Mouse (Mus musculus) thymus, adult 18-20 months (tissue): ENCODE data around the gene Zfp808.
"Not testable (repeated sequence)": the region's sequence is repeated elsewhere in the genome, so short reads cannot be mapped to it uniquely, and the experiment has no call there.

ENCODE experiments used
- DNase-seq, 2 experiments: peaks; one replicate each; pipeline ENCODE4 v3.0.0; 2022; ENCODE audit warnings: mixed read lengths in 2 of 2

Gene Zfp808

DNA sequence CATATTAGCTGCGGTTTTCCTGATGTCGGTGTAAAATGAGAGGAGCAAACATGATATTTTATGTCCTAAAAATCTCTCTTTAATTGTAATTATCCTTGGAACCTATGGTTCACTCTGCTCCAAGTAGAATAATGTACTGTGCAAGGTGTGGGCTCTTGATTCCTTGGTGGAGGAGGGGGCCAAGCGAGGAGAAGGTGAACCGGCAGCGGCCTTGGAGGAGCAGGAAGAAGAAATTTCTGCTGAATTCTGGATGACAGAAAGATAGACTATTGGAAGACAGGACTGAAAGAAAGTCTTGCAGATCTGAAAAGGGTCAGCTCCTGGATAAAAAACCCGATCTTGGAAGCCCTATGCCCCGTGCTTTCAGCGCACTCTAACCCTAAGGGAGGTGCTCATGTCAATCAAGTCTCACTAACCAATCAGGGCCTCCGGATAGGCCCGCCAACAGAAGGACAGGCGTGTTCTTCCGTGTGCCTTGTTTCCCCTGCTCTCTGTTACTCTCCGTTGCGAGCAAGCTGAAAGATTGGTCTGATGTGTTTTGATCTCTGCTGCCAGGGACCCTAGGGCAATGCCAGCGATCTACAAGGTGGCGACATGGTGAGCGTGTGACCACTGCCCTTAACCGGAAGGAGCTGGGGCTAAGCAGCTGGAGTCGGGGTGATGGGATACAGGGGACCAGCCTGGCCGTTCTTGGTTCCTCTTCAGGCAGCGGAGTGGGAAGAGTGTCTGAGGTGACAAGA is at the start of gene Zfp808:
TSS of gene Zfp808 (plus strand) at position 455 of the 740 bp plus-strand sequence.
- peak; percentile 35 to 53 for DNase-seq

DNA sequence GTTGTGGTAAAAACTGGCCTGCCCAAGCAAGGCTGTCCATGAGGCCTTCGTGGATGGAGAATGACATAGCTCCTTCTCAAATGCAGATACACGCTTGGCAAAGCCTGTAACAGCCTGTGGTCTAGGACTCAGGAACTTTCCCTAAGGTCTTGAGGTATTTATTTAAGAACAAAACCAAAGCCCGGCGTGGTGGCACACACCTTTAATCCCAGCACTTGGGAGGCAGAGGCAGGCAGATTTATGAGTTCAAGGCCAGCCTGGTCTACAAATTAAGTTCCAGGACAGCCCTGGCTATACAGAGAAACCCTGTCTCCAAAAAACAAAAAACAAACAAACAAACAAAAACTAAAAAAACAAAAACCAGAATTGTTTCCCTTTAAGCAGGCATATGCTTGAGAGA is 30.9 kb upstream of the Zfp808 start:
- not testable (repeated sequence) for DNase-seq

DNA sequence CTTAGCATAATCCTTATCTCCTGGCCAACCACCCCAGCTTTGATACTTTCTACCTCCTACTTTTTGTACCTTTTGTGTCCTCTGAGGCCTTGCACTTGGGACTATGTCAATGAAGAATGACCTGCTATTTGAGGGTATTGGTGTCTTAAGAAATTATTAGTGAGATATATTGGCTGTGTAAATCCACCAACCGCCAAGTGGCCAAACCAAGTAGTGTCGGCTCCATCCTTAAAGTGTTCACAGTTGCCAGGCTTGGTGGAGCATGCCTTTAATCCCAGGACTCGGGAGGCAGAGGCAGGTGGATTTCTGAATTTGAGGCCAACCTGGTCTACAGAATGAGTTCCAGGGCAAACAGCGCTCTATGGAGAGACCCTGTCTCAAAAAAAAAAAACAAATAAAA is 30.2 kb upstream of the Zfp808 start:
- not testable (repeated sequence) for DNase-seq

DNA sequence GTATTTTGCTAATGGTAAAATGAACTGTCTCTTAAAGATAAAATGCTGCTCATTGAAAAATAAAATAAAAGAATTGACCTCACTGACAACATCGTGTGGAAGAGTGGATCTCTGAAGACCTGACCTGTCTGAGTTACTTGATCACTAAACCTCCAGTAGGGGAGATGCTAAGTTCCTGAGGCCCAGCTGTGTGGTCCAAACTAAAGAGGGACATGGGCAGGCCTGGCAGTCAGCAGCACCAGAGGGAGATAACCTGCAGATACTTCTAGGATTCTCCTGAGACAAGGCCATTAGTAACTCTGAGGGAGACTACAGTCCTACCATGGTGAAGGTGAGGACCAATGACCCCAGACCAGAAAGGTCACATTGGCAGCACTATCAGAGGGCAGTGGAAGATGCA is 27.3 kb upstream of the Zfp808 start:
- DNase-seq = not testable (repeated sequence)

DNA sequence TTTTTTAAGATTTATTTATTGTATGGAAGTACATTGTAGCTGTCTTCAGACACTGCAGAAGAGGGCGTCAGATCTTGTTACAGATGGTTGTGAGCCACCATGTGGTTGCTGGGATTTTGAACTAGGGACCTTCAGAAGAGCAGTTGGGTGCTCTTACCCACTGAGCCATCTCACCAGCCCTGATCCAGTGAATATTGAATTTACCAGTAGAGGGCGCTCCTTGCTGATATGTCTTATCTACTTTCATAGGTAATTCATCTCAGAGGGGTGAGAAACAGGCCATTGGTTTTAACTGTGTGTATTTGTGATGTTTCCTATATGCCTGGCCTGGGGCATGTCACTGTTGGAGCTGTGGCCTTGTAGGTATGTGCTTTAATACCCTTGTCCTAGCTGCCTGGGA is 13.8 kb upstream of the Zfp808 start:
- not testable (repeated sequence) for DNase-seq

DNA sequence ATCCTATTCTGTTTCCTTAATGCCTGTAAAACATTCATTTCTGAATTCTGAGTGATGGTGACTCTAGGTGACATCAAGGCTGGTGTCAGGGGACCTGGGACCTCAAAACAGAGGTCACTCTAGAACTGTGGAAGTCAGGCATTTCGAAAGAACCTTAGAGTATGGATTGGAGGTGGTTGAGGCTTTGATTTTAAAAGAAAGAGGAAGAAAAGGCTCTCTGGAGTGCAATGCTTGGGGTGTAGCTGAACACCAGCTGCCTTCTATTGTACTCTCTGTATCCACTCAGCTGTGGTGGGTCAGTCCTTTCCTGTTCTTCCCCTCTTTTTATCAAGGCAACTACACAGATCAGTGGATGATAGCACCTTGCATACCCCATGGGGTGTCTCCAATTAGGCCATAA is 8.1 kb upstream of the Zfp808 start:
- DNase-seq = not testable (repeated sequence)

DNA sequence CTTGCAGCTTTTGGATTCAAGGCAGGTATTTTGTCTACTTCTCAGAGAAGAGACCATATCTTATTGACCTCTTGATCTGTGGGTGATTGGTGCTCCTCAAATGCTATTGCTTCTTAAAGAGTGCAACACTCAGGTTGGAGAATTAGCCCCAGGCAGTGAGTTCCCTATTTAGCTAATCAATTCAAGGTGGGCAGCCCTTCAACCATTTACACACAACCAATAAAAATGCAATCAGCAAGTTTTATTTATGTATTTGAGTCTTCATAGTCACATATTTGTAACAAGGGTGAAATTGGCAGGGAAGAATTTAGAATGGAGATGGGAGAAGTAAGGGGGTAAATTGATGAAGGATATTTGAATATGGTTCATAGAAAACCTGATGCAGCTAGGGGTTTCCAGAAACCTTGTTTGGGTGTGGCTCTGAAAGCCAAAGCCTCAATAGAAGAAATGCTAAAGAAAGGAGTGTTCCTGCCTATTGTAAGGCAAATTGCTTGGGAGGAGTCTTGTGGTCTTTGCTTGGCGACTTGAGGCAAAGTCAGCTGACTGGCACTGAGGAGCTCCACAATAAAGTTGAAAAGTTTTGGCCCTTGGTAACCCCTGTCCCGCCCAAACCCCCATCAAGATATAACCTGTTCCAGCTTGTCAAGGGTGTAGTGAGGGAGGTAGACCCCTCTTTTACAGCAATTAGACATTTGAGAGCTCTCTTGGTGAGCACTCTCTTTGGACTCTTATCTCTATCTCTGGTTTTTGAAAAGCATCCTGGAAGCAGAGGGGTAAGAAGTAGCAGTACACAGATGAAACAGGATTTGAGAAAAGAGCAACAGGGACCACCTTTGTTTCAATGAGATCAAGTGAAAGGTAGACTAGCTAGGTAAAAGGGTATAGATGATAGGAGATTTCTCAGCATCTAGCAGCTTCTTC is 52.4 kb downstream of the Zfp808 start:
- DNase-seq = not testable (repeated sequence)

DNA sequence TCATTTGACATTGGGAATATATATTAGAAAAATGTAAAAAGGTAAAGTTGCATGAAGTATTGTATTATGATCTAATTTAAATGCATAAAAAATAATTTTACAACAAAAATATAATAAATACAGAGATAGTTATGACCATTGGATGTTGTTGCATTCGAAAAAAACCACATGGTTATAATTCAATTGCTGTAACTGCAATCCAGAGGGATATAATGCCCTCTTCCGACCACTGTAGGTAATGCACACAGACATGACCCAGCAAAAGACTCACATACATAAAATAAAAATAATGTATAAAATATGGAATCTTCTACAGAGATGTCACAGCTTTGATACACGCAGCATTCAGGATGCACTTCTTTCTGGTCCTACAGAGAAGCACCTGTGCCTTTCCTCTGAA is 115.6 kb downstream of the Zfp808 start:
- no peak for DNase-seq

DNA sequence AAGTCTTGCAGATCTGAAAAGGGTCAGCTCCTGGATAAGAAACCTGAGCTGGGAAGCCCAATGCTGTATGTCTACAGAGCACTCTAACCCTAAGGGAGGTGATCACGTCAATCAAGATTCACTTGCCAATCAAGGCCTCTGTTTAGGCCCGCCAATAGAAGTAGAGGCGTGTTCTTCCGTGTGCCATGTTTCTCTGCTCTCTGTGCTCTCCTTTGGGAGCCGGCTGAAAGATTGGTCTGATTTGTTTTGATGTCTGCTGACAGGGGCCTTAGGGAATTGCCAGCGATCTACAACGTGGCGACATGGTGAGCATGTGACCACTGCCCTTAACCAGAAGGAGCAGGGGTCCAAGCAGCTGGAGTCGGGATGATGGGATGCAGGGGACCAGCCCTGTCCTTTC is 125.5 kb downstream of the Zfp808 start:
- DNase-seq = not testable (repeated sequence)

DNA sequence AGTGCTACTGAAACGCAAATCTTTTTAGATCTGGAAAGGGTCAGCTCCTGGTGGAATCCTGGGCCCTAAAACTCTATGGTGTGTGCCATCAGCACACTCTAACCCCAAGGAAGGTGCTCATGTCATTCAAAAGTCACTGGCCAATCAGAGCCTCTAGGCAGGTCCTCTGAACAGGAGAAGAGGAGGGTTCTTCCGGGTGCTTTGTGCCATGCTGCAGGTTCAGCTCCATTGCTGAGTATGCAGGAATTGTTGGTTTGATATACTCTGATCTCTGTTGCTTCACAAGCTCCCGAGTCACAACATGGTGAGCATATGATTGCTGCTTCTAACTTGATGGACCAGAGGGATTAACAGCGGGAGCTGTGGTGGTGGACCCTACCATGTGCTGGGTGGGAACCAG is 133.7 kb downstream of the Zfp808 start:
- DNase-seq = no peak
